Mouse (Mus musculus): ENCODE results near the gene Gdf15. TPM values are rescaled to one million over a fixed set of nuclear protein-coding genes. Genes with fewer than 3 reads are reported as not detected.

The Gdf15 gene
- polyA plus RNA-seq, 1 experiment = 5.4 TPM

DNA sequence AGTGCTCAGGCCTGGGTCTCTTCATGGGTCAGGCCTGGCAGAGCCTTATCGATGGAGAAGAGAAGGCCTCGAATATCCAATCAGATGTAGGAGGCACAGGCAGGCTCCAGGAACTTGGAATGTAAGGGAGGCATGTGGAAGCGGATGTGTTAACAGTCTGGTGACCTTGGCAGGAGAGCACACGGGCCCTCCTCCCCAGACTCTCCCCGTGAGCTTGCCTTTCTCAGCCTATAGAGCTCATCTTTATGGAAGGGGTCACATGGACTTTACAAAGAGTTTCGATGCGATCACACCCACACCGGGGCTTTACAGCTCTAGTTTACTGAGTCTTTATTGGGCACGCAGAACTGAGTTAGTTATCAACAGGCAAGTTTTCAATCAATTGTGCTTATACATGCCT is 6.5 kb upstream of the Gdf15 start:
- Histone ChIP-seq H3K4me1 (ENCODE audit: control insufficient read depth, insufficient read depth, low read length) (peaks cover 7% of the 10 kb centered on the region), H3K4me3 (replicated peaks; ENCODE audit: extremely low read depth, low read depth, low read length) (no peak overlapping the region)
- DNase-seq = no peak
- 71% methylated on average over 9 of the region's 9 CpGs for WGBS
- no peak for TF ChIP-seq POLR2A (IDR thresholded peaks at IDR 0.05; ENCODE audit: borderline replicate concordance, extremely low read depth, low read depth, low read length)
- no peak for TF ChIP-seq CTCF (IDR thresholded peaks at IDR 0.05; ENCODE audit: insufficient read depth, low read length)

DNA sequence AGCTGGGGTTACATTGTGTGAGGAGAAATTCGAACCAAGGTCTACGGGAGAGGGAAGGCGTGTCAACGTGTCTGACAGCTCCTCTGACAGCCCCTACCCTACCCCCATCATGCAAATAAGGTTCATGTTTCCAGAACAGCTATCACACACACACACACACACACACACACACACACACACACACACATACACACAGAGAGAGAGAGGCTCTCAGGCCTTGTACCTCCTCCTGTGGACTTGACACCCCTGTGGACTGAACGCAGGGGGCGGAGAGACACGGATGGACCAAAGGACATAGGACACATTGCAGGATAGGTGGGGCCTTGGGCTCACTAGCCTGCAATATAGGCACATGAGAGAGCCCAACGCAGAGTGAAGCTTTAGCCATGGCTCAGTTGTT is 4.6 kb upstream of the Gdf15 start:
- no peak for TF ChIP-seq POLR2A (IDR thresholded peaks at IDR 0.05; ENCODE audit: borderline replicate concordance, extremely low read depth, low read depth, low read length)
- no peak for TF ChIP-seq CTCF (IDR thresholded peaks at IDR 0.05; ENCODE audit: insufficient read depth, low read length)
- Histone ChIP-seq H3K4me1 (ENCODE audit: control insufficient read depth, insufficient read depth, low read length) (peaks cover 7% of the 10 kb centered on the region), H3K4me3 (replicated peaks; ENCODE audit: extremely low read depth, low read depth, low read length) (no peak overlapping the region)
- 71% methylated on average over 8 of the region's 8 CpGs for WGBS
- no peak for DNase-seq

DNA sequence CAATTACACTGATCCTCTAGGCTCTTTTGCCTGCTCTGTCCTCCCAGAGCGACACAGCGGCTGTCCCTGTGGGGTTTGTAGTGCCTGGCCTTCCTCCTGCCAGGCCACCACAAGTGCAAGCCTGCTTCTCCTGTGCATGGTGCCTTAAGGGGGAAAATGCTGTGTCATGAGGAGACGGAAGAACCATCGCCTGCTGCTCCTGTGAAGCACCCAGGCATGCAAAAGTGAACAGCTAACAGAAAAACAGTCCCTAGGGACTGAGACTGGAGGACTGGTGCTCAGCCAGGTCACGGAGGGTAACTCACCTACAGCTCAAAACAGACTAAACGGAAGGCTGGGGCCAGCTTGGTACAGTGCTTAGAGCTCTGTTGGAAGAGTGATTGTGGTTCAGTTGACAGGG is 3.3 kb upstream of the Gdf15 start:
- peaks cover 9% of the 10 kb centered on the region for H3K4me1 ChIP-seq (ENCODE audit: control insufficient read depth, insufficient read depth, low read length)
- DNase-seq = no peak
- WGBS = 85% methylated on average over 6 of the region's 6 CpGs
- no peak overlapping the region for H3K4me3 ChIP-seq (replicated peaks; ENCODE audit: extremely low read depth, low read depth, low read length)
- TF ChIP-seq POLR2A (IDR thresholded peaks at IDR 0.05; ENCODE audit: borderline replicate concordance, extremely low read depth, low read depth, low read length) (no peak), CTCF (IDR thresholded peaks at IDR 0.05; ENCODE audit: insufficient read depth, low read length) (no peak)

DNA sequence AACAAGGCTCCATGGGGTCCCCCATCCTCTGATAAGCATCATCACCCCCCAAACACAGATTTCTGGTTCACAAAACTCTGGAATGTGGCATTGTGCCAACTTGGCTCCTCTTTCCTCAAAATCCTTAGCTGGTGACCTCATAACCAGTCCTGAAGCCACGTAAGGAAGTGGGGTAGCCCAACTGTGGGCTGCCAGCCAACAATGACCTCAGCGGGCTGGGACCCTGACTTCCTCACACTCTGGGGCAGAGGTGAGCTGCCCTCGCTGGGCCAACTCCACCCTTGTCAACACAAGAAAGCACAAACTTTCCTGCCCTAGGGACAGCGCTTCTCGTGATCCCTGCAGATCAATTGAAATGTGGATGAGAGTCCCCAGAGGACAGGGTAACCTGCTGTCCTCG is 1.8 kb upstream of the Gdf15 start:
- peaks cover 12% of the 10 kb centered on the region for H3K4me1 ChIP-seq (ENCODE audit: control insufficient read depth, insufficient read depth, low read length)
- 14% methylated on average over 6 of the region's 6 CpGs for WGBS

DNA sequence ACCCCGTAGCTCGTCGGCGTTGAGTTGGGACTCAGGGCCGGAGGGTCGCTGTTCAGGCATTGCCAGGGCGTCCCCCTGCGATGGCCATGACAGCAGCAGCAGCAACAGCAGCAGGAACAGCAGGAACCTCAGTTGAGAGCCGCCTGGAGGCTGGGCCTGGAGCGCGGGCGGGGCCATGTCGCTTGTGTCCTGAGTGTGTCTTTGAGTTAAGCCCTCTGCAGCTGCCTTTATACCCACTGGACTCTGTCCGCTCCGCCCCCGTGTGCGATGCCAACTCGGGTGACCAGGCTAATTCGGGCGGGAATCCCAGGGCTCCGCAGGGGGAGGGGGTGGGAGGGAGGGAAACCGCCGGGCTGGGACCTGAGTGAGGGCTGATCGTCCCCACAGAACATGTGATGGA is 820 bp downstream of the Gdf15 start:
- no peak overlapping the region for H3K4me3 ChIP-seq (replicated peaks; ENCODE audit: extremely low read depth, low read depth, low read length)

More for the DNA sequence above, 1.8 kb upstream of the Gdf15 start:
- DNase-seq = peak; percentile 63
- no peak overlapping the region for H3K4me3 ChIP-seq (replicated peaks; ENCODE audit: extremely low read depth, low read depth, low read length)
- TF ChIP-seq POLR2A (IDR thresholded peaks at IDR 0.05; ENCODE audit: borderline replicate concordance, extremely low read depth, low read depth, low read length) = no peak
- TF ChIP-seq CTCF (IDR thresholded peaks at IDR 0.05; ENCODE audit: insufficient read depth, low read length) = no peak

DNA sequence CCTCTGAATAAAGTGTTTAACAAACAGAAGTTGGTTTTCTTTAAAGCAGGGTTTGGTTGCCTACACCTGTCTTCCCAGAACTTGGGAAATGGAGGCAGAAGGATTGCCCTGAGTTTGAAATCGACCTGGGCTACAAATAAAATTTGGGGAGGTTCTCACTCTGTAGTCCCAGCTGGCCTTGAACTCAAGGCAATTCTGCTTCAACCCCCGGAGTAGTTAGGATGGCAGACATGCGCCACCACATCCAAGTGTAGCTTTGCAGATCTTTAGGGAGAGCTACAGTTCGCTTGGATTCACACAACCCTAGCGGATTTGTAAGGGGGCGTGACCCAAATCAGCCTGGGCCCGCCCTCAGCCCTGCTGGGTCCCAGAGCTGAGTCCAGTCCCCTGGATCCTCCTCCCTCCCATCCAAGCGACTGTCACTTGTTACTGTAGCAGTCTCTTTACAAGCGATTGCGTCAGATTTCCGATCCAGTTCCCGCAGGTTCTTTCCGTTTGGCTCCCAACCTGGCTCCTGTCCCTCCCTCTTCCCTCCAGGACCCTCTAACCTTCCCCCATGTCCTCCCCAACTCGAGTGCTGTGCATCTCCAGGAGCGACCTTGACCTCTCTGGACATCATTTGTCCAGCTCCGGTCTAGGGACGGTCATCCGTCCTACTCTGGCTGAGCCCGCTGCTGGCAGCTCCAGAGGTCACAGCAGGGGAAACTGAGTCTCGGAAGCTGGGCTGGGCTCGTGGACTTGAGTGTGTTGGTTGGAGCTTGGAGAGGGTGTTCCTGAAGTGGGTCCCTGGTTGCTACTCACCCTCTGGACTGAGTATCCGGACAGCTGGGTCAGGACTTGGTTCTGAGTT is 1.5 kb downstream of the Gdf15 start:
- 17% methylated on average over 22 of the region's 22 CpGs for WGBS
- no peak for TF ChIP-seq CTCF (IDR thresholded peaks at IDR 0.05; ENCODE audit: insufficient read depth, low read length)
- no peak for TF ChIP-seq POLR2A (IDR thresholded peaks at IDR 0.05; ENCODE audit: borderline replicate concordance, extremely low read depth, low read depth, low read length)
- Histone ChIP-seq H3K4me3 (replicated peaks; ENCODE audit: extremely low read depth, low read depth, low read length) (peak overlapping the region; percentile 1), H3K4me1 (ENCODE audit: control insufficient read depth, insufficient read depth, low read length) (peaks cover 12% of the 10 kb centered on the region)
- no peak for DNase-seq

More for the DNA sequence above, 820 bp downstream of the Gdf15 start:
- no peak for DNase-seq
- peaks cover 12% of the 10 kb centered on the region for H3K4me1 ChIP-seq (ENCODE audit: control insufficient read depth, insufficient read depth, low read length)
- no peak for TF ChIP-seq CTCF (IDR thresholded peaks at IDR 0.05; ENCODE audit: insufficient read depth, low read length)
- peak; percentile 52; the same call in 1 of the 2 replicates for TF ChIP-seq POLR2A (IDR thresholded peaks at IDR 0.05; ENCODE audit: borderline replicate concordance, extremely low read depth, low read depth, low read length)
- WGBS = 14% methylated on average over 24 of the region's 24 CpGs

DNA sequence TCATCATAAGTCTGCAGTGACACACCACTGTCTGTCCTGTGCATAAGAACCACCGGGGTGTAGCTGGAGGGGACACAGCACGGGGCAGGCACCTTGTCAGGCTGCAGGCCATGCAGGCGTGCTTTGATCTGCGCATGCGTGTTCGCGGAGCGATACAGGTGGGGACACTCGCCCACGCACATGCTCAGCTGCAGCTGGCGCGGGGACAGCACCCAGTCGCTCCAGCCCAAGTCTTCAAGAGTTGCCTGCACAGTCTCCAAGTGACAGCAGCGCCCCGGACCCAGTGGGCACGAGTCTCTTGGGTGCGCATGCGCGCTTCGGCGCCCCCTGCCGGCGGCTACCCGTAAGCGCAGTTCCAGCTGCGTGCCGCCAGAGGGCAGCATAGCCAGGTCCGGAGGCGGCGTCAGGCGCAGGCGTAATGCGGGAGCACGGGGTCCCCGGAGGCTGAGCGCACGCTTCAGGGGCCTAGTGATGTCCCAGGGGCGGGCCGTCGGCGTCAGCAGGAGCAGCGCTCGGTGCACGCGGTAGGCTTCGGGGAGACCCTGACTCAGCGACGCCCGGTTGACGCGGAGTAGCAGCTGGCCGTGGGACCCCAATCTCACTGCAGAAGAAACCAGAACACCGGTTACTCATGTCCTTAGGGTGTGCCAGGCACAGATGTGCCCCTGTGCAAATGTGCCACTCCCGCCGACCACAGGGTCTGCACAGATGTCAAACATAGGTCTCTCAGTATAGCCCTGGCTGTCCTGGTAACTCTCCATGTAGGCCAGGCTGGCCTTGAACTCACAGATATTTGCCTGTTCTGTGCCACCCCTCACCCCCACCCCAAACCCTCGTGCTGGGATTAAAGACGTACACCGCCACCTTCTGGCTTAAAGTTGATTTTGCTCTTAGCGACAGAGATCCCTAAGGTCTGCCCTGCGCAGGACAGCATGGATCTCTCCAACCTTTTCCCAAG is 2.4 kb downstream of the Gdf15 start:
- Histone ChIP-seq H3K4me3 (replicated peaks; ENCODE audit: extremely low read depth, low read depth, low read length) (peak overlapping the region; percentile 66), H3K4me1 (ENCODE audit: control insufficient read depth, insufficient read depth, low read length) (peaks cover 12% of the 10 kb centered on the region)
- 2% methylated on average over 60 of the region's 60 CpGs for WGBS
- DNase-seq = peak; percentile 90
- TF ChIP-seq POLR2A (IDR thresholded peaks at IDR 0.05; ENCODE audit: borderline replicate concordance, extremely low read depth, low read depth, low read length) (peak; percentile 28; the same call in 1 of the 2 replicates), CTCF (IDR thresholded peaks at IDR 0.05; ENCODE audit: insufficient read depth, low read length) (peak; percentile 90)

DNA sequence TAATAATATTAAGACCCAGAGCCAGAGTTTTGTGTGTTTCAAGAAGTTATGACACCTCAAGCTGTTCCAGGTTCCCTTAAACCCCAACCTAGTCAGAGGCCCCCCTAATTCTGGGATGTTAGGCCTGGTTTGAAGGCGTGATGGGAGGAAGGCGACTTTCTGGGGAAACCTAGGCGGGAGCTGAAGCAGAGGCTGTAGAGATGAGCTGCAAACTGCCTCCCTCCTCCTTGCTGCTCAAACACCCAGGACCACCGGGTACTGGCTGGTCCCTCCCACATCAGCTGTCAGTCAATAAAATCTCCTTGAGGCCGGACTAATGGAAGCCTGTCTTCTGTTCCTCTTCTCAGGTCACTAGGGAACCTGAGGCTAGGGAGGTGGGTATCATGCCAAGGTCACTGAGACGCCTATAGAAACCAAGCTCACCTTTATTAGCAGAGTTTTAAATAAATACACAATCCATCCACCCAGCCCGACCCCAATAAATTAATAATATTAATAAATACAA is 3.2 kb downstream of the Gdf15 start:
- peaks cover 7% of the 10 kb centered on the region for H3K4me1 ChIP-seq (ENCODE audit: control insufficient read depth, insufficient read depth, low read length)

DNA sequence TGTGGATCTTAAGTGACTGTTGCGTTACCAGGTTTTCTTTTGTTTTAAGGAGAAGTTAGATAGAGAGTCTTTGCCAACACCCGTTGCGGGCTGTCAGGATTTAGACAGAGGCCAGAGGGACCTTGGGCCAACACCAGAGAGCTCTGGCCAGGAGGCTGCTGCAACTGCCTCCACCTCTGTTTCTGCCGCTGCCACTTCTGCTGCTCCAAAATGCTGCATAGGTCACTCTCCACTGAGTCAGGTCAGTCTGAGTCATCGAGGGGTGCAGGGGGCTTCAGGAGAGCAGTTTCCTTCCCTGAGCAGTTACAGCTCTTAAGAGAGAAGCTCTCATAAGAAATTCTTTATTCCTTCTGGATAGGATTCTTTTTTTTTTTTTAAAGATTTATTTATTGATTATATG is 5.2 kb downstream of the Gdf15 start:
- WGBS = 70% methylated on average over 5 of the region's 5 CpGs
- no peak for TF ChIP-seq CTCF (IDR thresholded peaks at IDR 0.05; ENCODE audit: insufficient read depth, low read length)
- no peak for TF ChIP-seq POLR2A (IDR thresholded peaks at IDR 0.05; ENCODE audit: borderline replicate concordance, extremely low read depth, low read depth, low read length)
- DNase-seq = no peak
- H3K4me1 ChIP-seq (ENCODE audit: control insufficient read depth, insufficient read depth, low read length) = peaks cover 5% of the 10 kb centered on the region
- no peak overlapping the region for H3K4me3 ChIP-seq (replicated peaks; ENCODE audit: extremely low read depth, low read depth, low read length)

More for the DNA sequence above, 3.2 kb downstream of the Gdf15 start:
- no peak overlapping the region for H3K4me3 ChIP-seq (replicated peaks; ENCODE audit: extremely low read depth, low read depth, low read length)
- 57% methylated on average over 7 of the region's 7 CpGs for WGBS
- DNase-seq = no peak
- TF ChIP-seq CTCF (IDR thresholded peaks at IDR 0.05; ENCODE audit: insufficient read depth, low read length) (no peak), POLR2A (IDR thresholded peaks at IDR 0.05; ENCODE audit: borderline replicate concordance, extremely low read depth, low read depth, low read length) (no peak)

Data from lung, adult 2 months (tissue).